In genomic region chr8:108743238-108743637, GRCm38 (mm10) we compare ENCODE assay signal across 9 mouse cellular contexts.
DNase-seq lines count a peak whose midpoint lies in the region; ATAC-seq lines count a peak whose summit lies in the region.
"Had no signal": no experiment of that assay in that cellular context is flagged by ENCODE, and none has a peak within 500 bp of the region (broad histone marks: within the 10 kb centered on the region; RNA-seq: fewer than 3 reads in every experiment).

No protein-coding gene starts in this region.

- peaks cover 43% of the 10 kb centered on the region for H3K4me1 ChIP-seq in limb, embryonic 10.5 days
- peaks cover 39% of the 10 kb centered on the region for H3K4me1 ChIP-seq in midbrain, embryonic 15.5 days

- H3K27ac ChIP-seq in limb, embryonic 10.5 days: 0 out of 2 replicates have a peak overlapping the region, but pooled peaks have one; percentile 25
- no peak overlapping the region for H3K27ac ChIP-seq in midbrain, embryonic 15.5 days
- H3K27ac ChIP-seq: left cerebral cortex, adult 2 months had no signal

- no peaks in the 10 kb centered on the region for H3K9me3 ChIP-seq in limb, embryonic 10.5 days (replicated peaks)
- H3K9me3 ChIP-seq in midbrain, embryonic 15.5 days: no peaks in the 10 kb centered on the region

- ATAC-seq in midbrain, embryonic 15.5 days (replicated peaks): no peak
- ATAC-seq in CD4-positive, CD25-positive, alpha-beta regulatory T cell, adult 4 months: no peak

- peak; percentile 68 for DNase-seq in 3134 (ENCODE audit: extremely low read depth, insufficient read length, low spot score)
- peak; percentile 84 for DNase-seq in adrenal gland, adult 2 months
- peak; percentile 63 for DNase-seq in heart, adult 8-10 months (ENCODE audit: low spot score)
- DNase-seq in limb, embryonic 10.5 days (ENCODE audit: low spot score): no peak
- DNase-seq in cerebellum, postnatal 14 days: no peak
- DNase-seq in spleen, postnatal 14 days (ENCODE audit: low spot score in 2 of 2): no peak

- H3K4me2 ChIP-seq in midbrain, embryonic 15.5 days: no peak overlapping the region

- no peaks in the 10 kb centered on the region for H3K27me3 ChIP-seq in limb, embryonic 10.5 days (ENCODE audit: low read depth, poor library complexity, severe bottlenecking)
- H3K27me3 ChIP-seq in midbrain, embryonic 15.5 days (replicated peaks): no peaks in the 10 kb centered on the region

- H3K9ac ChIP-seq in midbrain, embryonic 15.5 days: no peak overlapping the region

- peaks cover 3% of the 10 kb centered on the region; the same call in 1 of the 2 replicates for H3K36me3 ChIP-seq in limb, embryonic 10.5 days
- no peaks in the 10 kb centered on the region for H3K36me3 ChIP-seq in midbrain, embryonic 15.5 days (replicated peaks)

- H3K4me3 ChIP-seq in limb, embryonic 10.5 days: no peak overlapping the region
- H3K4me3 ChIP-seq in midbrain, embryonic 15.5 days: no peak overlapping the region
- H3K4me3 ChIP-seq: left cerebral cortex, adult 2 months had no signal

- 75% methylated on average over 7 of the region's 7 CpGs for WGBS in limb, embryonic 10.5 days
- WGBS in midbrain, embryonic 15.5 days: 82% methylated on average over 7 of the region's 7 CpGs

Comparison
In these comparisons a context has a peak if more than half of its experiments do, and no peak if none do; other contexts are left out.
1. DNase-seq: peak in 3134 (single experiment), adrenal gland, adult 2 months (single experiment) and heart, adult 8-10 months (single experiment); none in limb, embryonic 10.5 days (single experiment), cerebellum, postnatal 14 days (0 of 2) and spleen, postnatal 14 days (0 of 2).